Mouse (Mus musculus) MEL (cell line): Measurements from ENCODE around the gene Gjc1. TPM values are rescaled to one million over a fixed set of nuclear protein-coding genes. Genes with fewer than 3 reads are reported as not detected.

Source experiments
- DNase-seq: peaks from one replicate; pipeline ENCODE4 v3.0.0; 2011; ENCODE audit warnings: low read depth, low spot score
- H3K27ac ChIP-seq: 2 replicates; pipeline ENCODE4 v1.5.1; 2012; ENCODE audit warnings: low read depth, mild to moderate bottlenecking, control low read depth, low read length, moderate library complexity; ENCODE audit not compliant: control insufficient read depth
- H3K27me3 ChIP-seq, 2 experiments: fragments of 150-350 bp in 1 of 2; sonication (generic) in 1 of 2; 2 replicates each; pipeline ENCODE4 v1.6.1; 2012; ENCODE audit warnings: low read length in 2 of 2, mild to moderate bottlenecking in 2 of 2, improper control_type of control experiment in 1 of 2, moderate library complexity in 1 of 2; ENCODE audit not compliant: insufficient read depth in 2 of 2, control insufficient read depth in 1 of 2
- H3K36me3 ChIP-seq, 2 experiments: 2 replicates each; pipeline ENCODE4 v1.6.1; 2012 to 2014; ENCODE audit warnings: low read length in 2 of 2, improper control_type of control experiment in 1 of 2, inconsistent platforms in 1 of 2, mild to moderate bottlenecking in 1 of 2; ENCODE audit not compliant: insufficient read depth in 2 of 2, control insufficient read depth in 1 of 2
- H3K4me1 ChIP-seq, 2 experiments: fragments of 150-350 bp in 1 of 2; sonication (generic) in 1 of 2; 2 replicates each; pipeline ENCODE4 v1.6.1; 2012; ENCODE audit warnings: low read length in 2 of 2, improper control_type of control experiment in 1 of 2, mild to moderate bottlenecking in 1 of 2; ENCODE audit not compliant: insufficient read depth in 2 of 2, control insufficient read depth in 1 of 2
- H3K4me3 ChIP-seq, 2 experiments: fragments of 150-350 bp in 1 of 2; sonication (generic) in 1 of 2; 2 replicates each; pipeline ENCODE4 v1.5.1; 2012; ENCODE audit warnings: low read depth in 2 of 2, low read length in 2 of 2, mild to moderate bottlenecking in 2 of 2, moderate library complexity in 2 of 2, control low read depth in 1 of 2, improper control_type of control experiment in 1 of 2; ENCODE audit not compliant: control insufficient read depth in 1 of 2, insufficient read depth in 1 of 2
- H3K79me2 ChIP-seq: 2 replicates; pipeline ENCODE4 v1.6.1; 2012; ENCODE audit warnings: mild to moderate bottlenecking, low read length, moderate library complexity; ENCODE audit not compliant: control insufficient read depth, poor library complexity, insufficient read depth
- H3K9ac ChIP-seq: 2 replicates; pipeline ENCODE4 v1.6.1; 2012; ENCODE audit warnings: low read depth, mild to moderate bottlenecking, control low read depth, low read length, moderate library complexity; ENCODE audit not compliant: control insufficient read depth, poor library complexity, severe bottlenecking
- H3K9me3 ChIP-seq: fragments of 150-350 bp; sonication (generic); replicated peaks from 2 replicates; pipeline ENCODE4 v1.6.1; 2012; ENCODE audit warnings: mild to moderate bottlenecking, low read length, improper control_type of control experiment, moderate library complexity; ENCODE audit not compliant: insufficient read depth
- BHLHE40 ChIP-seq: IDR thresholded peaks from 2 replicates; pipeline ENCODE4 v1.6.1; 2012; ENCODE audit warnings: low read depth, mild to moderate bottlenecking, inconsistent platforms, low read length, improper control_type of control experiment, borderline replicate concordance
- CTCF ChIP-seq, 3 experiments: IDR thresholded peaks in 2 of 3; conservative IDR thresholded peaks in 1 of 3; 2 replicates each; pipeline ENCODE4 v1.5.1; 2011 to 2012; ENCODE audit warnings: low read length in 3 of 3, low read depth in 2 of 3, mild to moderate bottlenecking in 2 of 3, improper control_type of control experiment in 1 of 3, inconsistent platforms in 1 of 3, mixed read lengths in 1 of 3, moderate library complexity in 1 of 3; ENCODE audit not compliant: control insufficient read depth in 1 of 3, insufficient read depth in 1 of 3, poor library complexity in 1 of 3, severe bottlenecking in 1 of 3
- EP300 ChIP-seq, 2 experiments: IDR thresholded peaks; 2 replicates each; pipeline ENCODE4 v1.6.1; 2011; ENCODE audit warnings: improper control_type of control experiment in 2 of 2, low read length in 2 of 2, low read depth in 1 of 2, mild to moderate bottlenecking in 1 of 2
- ETS1 ChIP-seq: IDR thresholded peaks from 2 replicates; pipeline ENCODE4 v1.6.1; 2012; ENCODE audit warnings: low read depth, mild to moderate bottlenecking, inconsistent platforms, low read length, improper control_type of control experiment, moderate library complexity
- GATA1 ChIP-seq: IDR thresholded peaks from 2 replicates; pipeline ENCODE4 v1.6.1; 2011; ENCODE audit warnings: low read depth, low read length, improper control_type of control experiment
- KAT2A ChIP-seq: conservative IDR thresholded peaks from 2 replicates; pipeline ENCODE4 v1.6.1; 2012; ENCODE audit warnings: low read depth, low read length, improper control_type of control experiment, inconsistent platforms
- MAFK ChIP-seq: IDR thresholded peaks from 2 replicates; pipeline ENCODE4 v1.6.1; 2011; ENCODE audit warnings: low read depth, mild to moderate bottlenecking, low read length, improper control_type of control experiment, borderline replicate concordance
- MAZ ChIP-seq: IDR thresholded peaks from 2 replicates; pipeline ENCODE4 v1.6.1; 2012; ENCODE audit warnings: low read depth, mild to moderate bottlenecking, inconsistent platforms, low read length, improper control_type of control experiment
- MEF2A ChIP-seq: IDR thresholded peaks from 2 replicates; pipeline ENCODE4 v1.6.1; 2014; ENCODE audit warnings: low read depth, mild to moderate bottlenecking, inconsistent platforms, low read length, improper control_type of control experiment; ENCODE audit not compliant: poor library complexity, insufficient replicate concordance, severe bottlenecking; ENCODE audit errors: extremely low read depth
- MYB ChIP-seq: IDR thresholded peaks from 2 replicates; pipeline ENCODE4 v1.6.1; 2011; ENCODE audit warnings: mild to moderate bottlenecking, low read depth, low read length, improper control_type of control experiment
- MYC ChIP-seq: IDR thresholded peaks from 2 replicates; pipeline ENCODE4 v1.6.1; 2011; ENCODE audit warnings: low read depth, mild to moderate bottlenecking, low read length, improper control_type of control experiment, moderate library complexity
- NRF1 ChIP-seq: IDR thresholded peaks from 2 replicates; pipeline ENCODE4 v1.6.1; 2014; ENCODE audit warnings: low read depth, mild to moderate bottlenecking, inconsistent platforms, low read length, improper control_type of control experiment, moderate library complexity; ENCODE audit not compliant: poor library complexity, insufficient read depth, severe bottlenecking
- POLR2A ChIP-seq, 2 experiments: IDR thresholded peaks; 2 replicates each; pipeline ENCODE4 v1.6.1; 2011 to 2012; ENCODE audit warnings: low read length in 2 of 2, mild to moderate bottlenecking in 2 of 2, control low read depth in 1 of 2, improper control_type of control experiment in 1 of 2, low read depth in 1 of 2, moderate library complexity in 1 of 2; ENCODE audit not compliant: control insufficient read depth in 1 of 2, insufficient read depth in 1 of 2, poor library complexity in 1 of 2
- RAD21 ChIP-seq: IDR thresholded peaks from 2 replicates; pipeline ENCODE4 v1.6.1; 2011; ENCODE audit warnings: mild to moderate bottlenecking, low read depth, low read length, improper control_type of control experiment
- SIN3A ChIP-seq: IDR thresholded peaks from 2 replicates; pipeline ENCODE4 v1.6.1; 2012; ENCODE audit warnings: low read length, improper control_type of control experiment, inconsistent platforms
- SMC3 ChIP-seq: IDR thresholded peaks from 2 replicates; pipeline ENCODE4 v1.6.1; 2011; ENCODE audit warnings: low read depth, low read length, improper control_type of control experiment
- USF2 ChIP-seq, 2 experiments: IDR thresholded peaks; 2 replicates each; pipeline ENCODE4 v1.6.1; 2011 to 2012; ENCODE audit warnings: improper control_type of control experiment in 2 of 2, low read length in 2 of 2, borderline replicate concordance in 1 of 2, inconsistent platforms in 1 of 2, low read depth in 1 of 2, mild to moderate bottlenecking in 1 of 2; ENCODE audit not compliant: insufficient read depth in 1 of 2
- ZC3H11A ChIP-seq: IDR thresholded peaks from 2 replicates; pipeline ENCODE4 v1.6.1; 2012; ENCODE audit warnings: low read depth, mild to moderate bottlenecking, inconsistent platforms, low read length, improper control_type of control experiment
- ZKSCAN1 ChIP-seq: IDR thresholded peaks from 2 replicates; pipeline ENCODE4 v1.6.1; 2012; ENCODE audit warnings: low read depth, mild to moderate bottlenecking, inconsistent platforms, low read length, improper control_type of control experiment, moderate library complexity
- ZMIZ1 ChIP-seq: IDR thresholded peaks from 2 replicates; pipeline ENCODE4 v1.6.1; 2012; ENCODE audit warnings: low read depth, mild to moderate bottlenecking, inconsistent platforms, low read length, improper control_type of control experiment, moderate library complexity
- ZNF384 ChIP-seq: IDR thresholded peaks from 2 replicates; pipeline ENCODE4 v1.6.1; 2012; ENCODE audit warnings: low read depth, mild to moderate bottlenecking, inconsistent platforms, low read length, improper control_type of control experiment
- polyA plus RNA-seq, 2 experiments: library from polyadenylated mRNA; stranded (reverse) in 1 of 2; unstranded in 1 of 2; fragments of >175 nt in 1 of 2; fragments of >200 nt in 1 of 2; gene quantifications; 2 replicates each; pipeline versions ENCODE4 v1.2.1 to v1.2.4; 2012; ENCODE audit warnings: low replicate concordance in 2 of 2, low read depth in 1 of 2; ENCODE audit not compliant: insufficient read length in 2 of 2, insufficient read depth in 1 of 2, missing spikeins in 1 of 2
- total RNA-seq: library from RNA; depleted of rRNA; stranded (reverse); fragments of 300-350 nt; gene quantifications from 2 replicates; pipeline ENCODE4 v1.2.3, GENCODE M21; 2012

The Gjc1 gene
- total and polyA plus RNA-seq, 3 experiments, result not detected

DNA sequence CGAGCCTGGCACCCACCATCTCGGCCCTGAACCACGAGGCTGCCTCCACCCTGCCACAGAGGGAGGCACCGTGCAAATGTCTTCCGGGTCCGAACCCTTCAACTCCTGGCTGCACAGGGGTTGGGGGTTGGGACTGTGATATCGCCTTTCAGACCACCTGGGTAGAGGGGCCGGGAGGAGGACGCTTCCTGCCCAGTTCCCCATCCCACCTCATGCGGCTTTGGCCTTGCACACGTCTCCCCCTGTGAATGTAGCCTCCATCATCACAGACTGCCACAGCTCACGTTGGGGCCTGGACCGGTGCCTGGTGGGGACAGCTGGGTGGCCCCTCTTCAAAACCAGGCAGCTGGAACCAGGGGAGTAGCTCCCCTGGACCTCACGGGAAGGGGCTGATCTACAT lies 41.3 kb downstream of the Gjc1 start:
- DNase-seq, result no peak
- Histone ChIP-seq H3K36me3 (no peaks in the 10 kb centered on the region), H3K79me2 (no peaks in the 10 kb centered on the region), H3K27ac (no peak overlapping the region), H3K9ac (no peak overlapping the region), H3K4me1 (peaks cover 0 to 17% of the 10 kb centered on the region in 2 experiments; a peak in 2 of 4 replicates), H3K9me3 (no peaks in the 10 kb centered on the region), H3K27me3 (peaks cover 6 to 7% of the 10 kb centered on the region in 2 experiments), H3K4me3 (no peak overlapping the region)
- TF ChIP-seq ZNF384 (no peak), POLR2A (IDR thresholded peaks at IDR 0.05; ENCODE audit: control insufficient read depth in 1 of 2, insufficient read depth in 1 of 2, low read depth in 1 of 2, low read length in 2 of 2, poor library complexity in 1 of 2) (no peak), USF2 (IDR thresholded peaks at IDR 0.05; ENCODE audit: borderline replicate concordance in 1 of 2, insufficient read depth in 1 of 2, low read depth in 1 of 2, low read length in 2 of 2) (no peak), ZMIZ1 (no peak), GATA1 (no peak), NRF1 (no peak), SIN3A (no peak), RAD21 (no peak), ZC3H11A (no peak), MAFK (no peak), ZKSCAN1 (no peak), MEF2A (no peak), ETS1 (no peak), MYB (no peak), KAT2A (no peak), BHLHE40 (no peak), MAZ (no peak)

GRCm38 (mm10) chr11:102777598-102777997 lies 41.9 kb downstream of the Gjc1 start:
- Histone ChIP-seq H3K4me3 (no peak overlapping the region), H3K27ac (no peak overlapping the region), H3K9me3 (no peaks in the 10 kb centered on the region), H3K9ac (no peak overlapping the region), H3K79me2 (no peaks in the 10 kb centered on the region), H3K27me3 (peaks cover 3 to 5% of the 10 kb centered on the region in 2 experiments; a peak in 2 of 4 replicates), H3K4me1 (peaks cover 0 to 17% of the 10 kb centered on the region in 2 experiments; a peak in 2 of 4 replicates), H3K36me3 (no peaks in the 10 kb centered on the region)
- no peak for TF ChIP-seq MYC
- peak; percentile 19 for TF ChIP-seq RAD21
- TF ChIP-seq EP300 (IDR thresholded peaks at IDR 0.05; ENCODE audit: low read depth in 1 of 2, low read length in 2 of 2), result no peak
- TF ChIP-seq CTCF (IDR thresholded peaks at IDR 0.05 in 2 of 3, conservative IDR thresholded peaks at IDR 0.05 in 1 of 3; ENCODE audit: control insufficient read depth in 1 of 3, insufficient read depth in 1 of 3, low read depth in 2 of 3, low read length in 3 of 3, poor library complexity in 1 of 3, severe bottlenecking in 1 of 3), result peak; percentile 30 to 78 (median 46)
- TF ChIP-seq SMC3, result 0 out of 2 replicates have a peak, but pooled peaks have one; percentile 20
- no peak for TF ChIP-seq BHLHE40
- peak; percentile 26 for DNase-seq
